Mouse (Mus musculus) neural tube, embryonic 11.5 days (tissue): ENCODE results near the gene Flot1. TPM values are rescaled to one million over a fixed set of nuclear protein-coding genes. Genes with fewer than 3 reads are reported as not detected.
"Not testable (repeated sequence)": the region's sequence is repeated elsewhere in the genome, so short reads cannot be mapped to it uniquely, and the experiment has no call there.

ENCODE experiments used
- ATAC-seq: fragments of 200-750 bp; cut with Nextera tagmentation; 2 replicates; pipeline ENCODE4 v1.8.0; 2017; ENCODE audit warnings: moderate number of reproducible peaks, mild to moderate bottlenecking, moderate TSS enrichment, moderate library complexity; ENCODE audit not compliant: insufficient read depth, low FRiP score, low TSS enrichment
- DNase-seq: peaks from one replicate; pipeline ENCODE4 v3.0.0-alpha.2; 2015; ENCODE audit warnings: low spot score
- H3K27ac ChIP-seq: fragments of 300-500 bp; sonication (generic); 2 replicates; pipeline ENCODE4 v1.5.1; 2014; ENCODE audit warnings: low read depth, mild to moderate bottlenecking, low read length
- H3K27me3 ChIP-seq: fragments of 300-500 bp; sonication (generic); 2 replicates; pipeline ENCODE4 v1.6.1; 2014; ENCODE audit warnings: mild to moderate bottlenecking, low read length, mixed read lengths; ENCODE audit not compliant: control insufficient read depth, insufficient read depth
- H3K36me3 ChIP-seq: fragments of 300-500 bp; sonication (generic); 2 replicates; pipeline ENCODE4 v1.6.1; 2014; ENCODE audit warnings: mild to moderate bottlenecking, low read length, moderate library complexity, mixed read lengths; ENCODE audit not compliant: control insufficient read depth, insufficient read depth
- H3K4me1 ChIP-seq: fragments of 300-500 bp; sonication (generic); 2 replicates; pipeline ENCODE4 v1.6.1; 2014; ENCODE audit warnings: low read length, mixed read lengths; ENCODE audit not compliant: control insufficient read depth, insufficient read depth
- H3K4me2 ChIP-seq: fragments of 300-500 bp; sonication (generic); 2 replicates; pipeline ENCODE4 v1.6.1; 2014; ENCODE audit warnings: low read depth, mild to moderate bottlenecking, moderate library complexity
- H3K4me3 ChIP-seq: fragments of 300-500 bp; sonication (generic); 2 replicates; pipeline ENCODE4 v1.5.1; 2014; ENCODE audit warnings: low read depth, low read length
- H3K9ac ChIP-seq: fragments of 300-500 bp; sonication (generic); 2 replicates; pipeline ENCODE4 v1.6.1; 2014; ENCODE audit warnings: mild to moderate bottlenecking, low read length
- H3K9me3 ChIP-seq: fragments of 300-500 bp; sonication (generic); 2 replicates; pipeline ENCODE4 v1.6.1; 2016; ENCODE audit warnings: low read length; ENCODE audit not compliant: control insufficient read depth
- WGBS: fragments of 180-500 bp; shearing (Covaris S2); extraction: QIAGEN DNeasy Blood & Tissue Kit; methylation state at CpG from one replicate; pipeline ENCODE4 v1.1.7; 2014; 5-methylcytosine and 5-hydroxymethylcytosine counted together
- polyA plus RNA-seq: library from polyadenylated mRNA; unstranded; fragments of >200 nt; fragmentation: Nextera tagmentation; extraction: Ambion mirVana; gene quantifications from 2 replicates; pipeline ENCODE4 v1.2.1, GENCODE M21; 2014

Gene Flot1
- polyA plus RNA-seq, 1 experiment from 2014 or later, result 52.3 TPM

DNA sequence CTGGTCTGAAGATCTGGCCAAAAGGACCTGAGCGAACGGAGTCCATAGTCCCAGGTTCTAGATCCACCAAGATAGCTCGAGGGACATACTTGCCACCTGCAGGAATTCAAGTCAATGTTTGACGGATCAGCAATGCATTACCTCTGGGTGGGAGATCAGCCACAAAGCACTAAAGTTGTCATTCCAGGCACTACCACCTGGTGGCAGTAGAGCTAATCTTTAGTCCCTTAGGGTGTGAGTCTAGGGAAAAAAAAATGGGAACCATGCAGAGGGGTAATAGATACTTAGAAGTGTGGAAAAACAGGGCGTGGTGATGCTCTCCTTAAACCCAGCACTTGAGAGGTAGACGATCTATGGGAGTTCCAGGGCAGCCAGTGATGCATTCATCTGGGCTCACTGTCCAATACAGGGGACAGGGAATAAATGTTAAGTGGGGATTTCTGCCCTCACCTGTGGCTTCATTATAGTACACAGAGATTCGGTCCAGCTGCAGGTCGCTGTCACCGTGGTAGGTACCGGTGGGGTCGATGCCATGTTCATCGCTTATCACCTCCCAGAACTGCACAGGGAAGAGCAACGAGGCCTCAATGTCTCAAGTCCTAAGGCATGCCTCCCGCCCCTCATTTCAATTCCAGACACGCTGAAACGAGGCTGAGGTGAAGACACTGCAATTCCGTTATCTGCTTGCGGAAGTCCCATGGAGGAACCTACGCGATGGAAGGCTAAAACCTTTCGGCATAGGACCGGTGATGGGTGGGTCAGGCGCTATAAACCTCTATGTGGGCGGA, 13.3 kb downstream of the Flot1 start:
- peaks cover 26% of the 10 kb centered on the region for H3K36me3 ChIP-seq
- 9% methylated on average over 24 of the region's 24 CpGs for WGBS
- DNase-seq, result peak; percentile 86

GRCm38 (mm10) chr17:35836991-35837422, 14.0 kb downstream of the Flot1 start:
- Histone ChIP-seq H3K36me3 (peaks cover 23% of the 10 kb centered on the region), H3K4me2 (peak overlapping the region; percentile 88), H3K9me3 (no peaks in the 10 kb centered on the region), H3K4me3 (peak overlapping the region; percentile 76), H3K27me3 (no peaks in the 10 kb centered on the region), H3K27ac (peak overlapping the region; percentile 93), H3K4me1 (peaks cover 16% of the 10 kb centered on the region), H3K9ac (peak overlapping the region; percentile 95)
- ATAC-seq (peak; percentile 24), DNase-seq (peak; percentile 95)
- WGBS, result 0% methylated on average over 24 of the region's 25 CpGs

More for the DNA sequence above, 13.3 kb downstream of the Flot1 start:
- Histone ChIP-seq H3K9ac (peak overlapping the region; percentile 95), H3K27me3 (no peaks in the 10 kb centered on the region), H3K4me1 (peaks cover 14% of the 10 kb centered on the region), H3K4me2 (peak overlapping the region; percentile 88), H3K9me3 (no peaks in the 10 kb centered on the region), H3K27ac (peak overlapping the region; percentile 93), H3K4me3 (peak overlapping the region; percentile 76)
- no peak for ATAC-seq

- under 1% methylated on average over 18 of the region's 18 CpGs for WGBS
These were observed 14.5 kb downstream of the Flot1 start for GRCm38 (mm10) chr17:35837487-35837886.

DNA sequence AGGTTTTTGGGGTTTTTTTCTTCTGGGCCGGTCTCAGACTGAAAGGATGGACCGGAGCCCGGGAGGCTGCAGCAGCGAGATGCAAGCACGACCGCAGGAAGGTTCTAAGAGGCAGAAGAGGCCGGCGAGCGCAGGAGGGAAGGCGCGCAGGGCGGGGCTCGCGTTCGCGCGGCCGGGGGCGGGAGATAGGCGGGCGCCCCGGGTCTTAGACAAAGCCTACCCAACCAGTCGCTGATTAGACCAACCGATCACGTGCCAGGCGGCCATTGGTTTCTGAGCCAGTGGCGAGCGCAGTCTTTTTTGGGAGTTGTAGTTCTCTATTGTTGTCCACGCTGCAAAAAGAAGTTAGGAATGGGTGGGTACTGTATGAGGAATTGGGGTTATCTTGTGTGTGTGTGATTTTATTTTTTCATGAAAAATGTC, 15.1 kb downstream of the Flot1 start, which contains the start of gene Tubb5:
TSS of gene Tubb5 (minus strand) at position 185 of the 423 bp plus-strand sequence.
- peak within 1 kb of the TSS; percentile 76 for H3K4me3 ChIP-seq
- WGBS, result under 1% methylated on average over 29 of the region's 29 CpGs
- H3K27me3 ChIP-seq, result no peaks in the 10 kb centered on the region
- no peaks in the 10 kb centered on the region for H3K9me3 ChIP-seq
- peak within 1 kb of the TSS; percentile 95 for H3K9ac ChIP-seq
- peaks cover 18% of the 10 kb centered on the region for H3K4me1 ChIP-seq
- peak; percentile 70 for ATAC-seq
- H3K4me2 ChIP-seq, result peak within 1 kb of the TSS; percentile 88
- peak; percentile 97 for DNase-seq
- peak within 1 kb of the TSS; percentile 93 for H3K27ac ChIP-seq
- H3K36me3 ChIP-seq, result peaks cover 20% of the 10 kb centered on the region

More at GRCm38 (mm10) chr17:35837487-35837886, 14.5 kb downstream of the Flot1 start:
- Histone ChIP-seq H3K4me3 (peak overlapping the region; percentile 76), H3K4me2 (peak overlapping the region; percentile 88), H3K4me1 (peaks cover 18% of the 10 kb centered on the region), H3K9me3 (no peaks in the 10 kb centered on the region), H3K36me3 (peaks cover 23% of the 10 kb centered on the region), H3K27me3 (no peaks in the 10 kb centered on the region), H3K9ac (peak overlapping the region; percentile 95), H3K27ac (peak overlapping the region; percentile 93)
- peak; percentile 15 for ATAC-seq
- DNase-seq, result peak; percentile 77

DNA sequence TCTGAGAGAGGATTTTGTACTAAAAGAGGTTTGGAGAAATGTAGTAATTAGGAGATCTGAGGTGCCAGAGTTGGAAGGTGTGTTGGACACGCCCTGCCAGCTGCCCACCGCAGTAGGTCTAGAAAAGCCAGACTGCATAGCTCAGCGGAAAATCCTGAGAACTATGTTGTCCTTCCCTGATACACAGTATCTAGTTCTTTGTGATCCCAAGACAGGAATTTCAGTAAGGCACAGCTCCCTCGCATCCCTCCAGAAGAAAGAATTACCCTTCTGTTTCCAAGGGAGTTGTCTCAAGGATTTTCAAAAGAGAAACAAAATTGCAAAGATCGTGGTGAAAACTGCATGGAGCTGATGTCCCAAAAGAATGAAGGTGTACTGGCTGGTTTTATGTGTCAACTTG, 15.5 kb downstream of the Flot1 start:
- H3K4me1 ChIP-seq, result peaks cover 18% of the 10 kb centered on the region
- peak overlapping the region; percentile 71 for H3K9ac ChIP-seq
- H3K27ac ChIP-seq, result peak overlapping the region; percentile 84
- ATAC-seq (no peak), DNase-seq (no peak)
- H3K4me3 ChIP-seq, result peak overlapping the region; percentile 76
- no peaks in the 10 kb centered on the region for H3K27me3 ChIP-seq
- H3K36me3 ChIP-seq, result peaks cover 20% of the 10 kb centered on the region
- peak overlapping the region; percentile 63 for H3K4me2 ChIP-seq
- no peaks in the 10 kb centered on the region for H3K9me3 ChIP-seq
- WGBS, result 3% methylated on average over 5 of the region's 5 CpGs

DNA sequence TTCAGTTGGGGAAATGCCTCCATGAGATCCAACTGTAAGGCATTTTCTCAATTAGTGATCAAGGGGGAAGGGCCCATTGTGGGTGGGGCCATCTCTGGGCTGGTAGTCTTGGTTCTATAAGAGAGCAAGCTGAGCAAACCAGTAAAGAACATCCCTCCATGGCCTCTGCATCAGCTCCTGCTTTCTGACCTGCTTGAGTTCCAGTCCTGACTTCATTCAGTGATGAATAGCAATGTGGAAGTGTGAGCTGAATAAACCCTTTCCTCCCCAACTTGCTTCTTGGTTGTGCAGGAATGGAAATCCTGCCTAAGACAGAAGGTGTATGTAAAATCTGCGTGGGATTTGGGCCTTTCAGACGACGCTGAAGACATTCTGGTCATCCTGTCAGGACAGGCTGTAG, 16.0 kb downstream of the Flot1 start:
- DNase-seq, result peak; percentile 9
- peak overlapping the region; percentile 71 for H3K9ac ChIP-seq
- not testable (repeated sequence) for H3K9me3 ChIP-seq, H3K27me3 ChIP-seq, ATAC-seq
- peak overlapping the region; percentile 63 for H3K4me2 ChIP-seq
- H3K4me3 ChIP-seq, result peak overlapping the region; percentile 76
- WGBS, result 60% methylated on average over 3 of the region's 3 CpGs
- H3K36me3 ChIP-seq, result peaks cover 20% of the 10 kb centered on the region
- peak overlapping the region; percentile 84; the same call in 1 of the 2 replicates for H3K27ac ChIP-seq
- peaks cover 18% of the 10 kb centered on the region for H3K4me1 ChIP-seq

GRCm38 (mm10) chr17:35840561-35840960, 17.5 kb downstream of the Flot1 start:
- Histone ChIP-seq H3K36me3 (peaks cover 11% of the 10 kb centered on the region), H3K27me3 (no peaks in the 10 kb centered on the region), H3K27ac (no peak overlapping the region), H3K9ac (no peak overlapping the region), H3K4me3 (peak overlapping the region; percentile 63), H3K4me2 (peak overlapping the region; percentile 34), H3K4me1 (peaks cover 9% of the 10 kb centered on the region), H3K9me3 (no peaks in the 10 kb centered on the region)
- WGBS, result 59% methylated on average over 14 of the region's 14 CpGs
- ATAC-seq (no peak), DNase-seq (no peak)

GRCm38 (mm10) chr17:35841076-35841950, 18.3 kb downstream of the Flot1 start, which contains the start of gene Mdc1:
Gene Mdc1, plus strand, starts transcription at chr17:35841515.
- peak within 1 kb of the TSS; percentile 70 for H3K4me2 ChIP-seq
- H3K9ac ChIP-seq, result peak within 1 kb of the TSS; percentile 71
- H3K27me3 ChIP-seq, result no peaks in the 10 kb centered on the region
- peak within 1 kb of the TSS; percentile 68; the same call in 1 of the 2 replicates for H3K27ac ChIP-seq
- H3K4me3 ChIP-seq, result peak within 1 kb of the TSS; percentile 63
- ATAC-seq (peak; percentile 88), DNase-seq (peak; percentile 99)
- no peaks in the 10 kb centered on the region for H3K9me3 ChIP-seq
- H3K36me3 ChIP-seq, result 0 out of 2 replicates have a peak, but pooled peaks cover 7% of the 10 kb centered on the region
- H3K4me1 ChIP-seq, result peaks cover 4% of the 10 kb centered on the region; the same call in 1 of the 2 replicates
- WGBS, result under 1% methylated on average over 59 of the region's 59 CpGs
